Mouse (Mus musculus) kidney, adult 2 months (tissue): ENCODE results near the gene Nxf1. TPM values are rescaled to one million over a fixed set of nuclear protein-coding genes. Genes with fewer than 3 reads are reported as not detected.
A peak's percentile ranks its signal among the peaks of the same experiment; 100 is the strongest.
"Not testable (repeated sequence)": the region's sequence is repeated elsewhere in the genome, so short reads cannot be mapped to it uniquely, and the experiment has no call there.

ENCODE experiments used
- DNase-seq: peaks from one replicate; pipeline ENCODE4 v3.0.0; 2021
- H3K27ac ChIP-seq: fragments of 200-500 bp; 2 replicates; pipeline ENCODE4 v1.5.1; 2012; ENCODE audit warnings: low read depth, low read length, control low read depth, inconsistent platforms; ENCODE audit not compliant: insufficient read depth
- H3K27me3 ChIP-seq: fragments of 200-500 bp; replicated peaks from 2 replicates; pipeline ENCODE4 v1.6.1; 2012; ENCODE audit warnings: mild to moderate bottlenecking, moderate library complexity, low read length, inconsistent platforms; ENCODE audit not compliant: control insufficient read depth, insufficient read depth
- H3K36me3 ChIP-seq: fragments of 200-500 bp; 2 replicates; pipeline ENCODE4 v1.6.1; 2012; ENCODE audit warnings: mild to moderate bottlenecking, moderate library complexity, low read length, inconsistent platforms; ENCODE audit not compliant: control insufficient read depth, insufficient read depth
- H3K4me1 ChIP-seq: fragments of 200-500 bp; 2 replicates; pipeline ENCODE4 v1.6.1; 2011; ENCODE audit warnings: low read length; ENCODE audit not compliant: control insufficient read depth, insufficient read depth
- H3K4me3 ChIP-seq: fragments of 200-500 bp; 2 replicates; pipeline ENCODE4 v1.5.1; 2011; ENCODE audit warnings: mild to moderate bottlenecking, low read depth, low read length, control low read depth; ENCODE audit not compliant: insufficient read depth
- CTCF ChIP-seq: fragments of 200-500 bp; conservative IDR thresholded peaks from 2 replicates; pipeline ENCODE4 v1.5.1; 2011; ENCODE audit warnings: low read depth, mild to moderate bottlenecking, control low read depth, low read length, moderate library complexity, mixed read lengths; ENCODE audit not compliant: insufficient read depth, insufficient read length
- POLR2A ChIP-seq: fragments of 200-500 bp; IDR thresholded peaks from one replicate; pipeline ENCODE4 v1.6.1; 2011; ENCODE audit warnings: low read depth, low read length, control low read depth
- WGBS: fragments of 180-500 bp; shearing (Covaris S2); methylation state at CpG from one replicate; pipeline ENCODE4 v1.1.7; 2018; 5-methylcytosine and 5-hydroxymethylcytosine counted together
- polyA plus RNA-seq: library from polyadenylated mRNA; depleted of rRNA; stranded (reverse); fragments of >200 nt; gene quantifications from 2 replicates; pipeline ENCODE4 v1.2.3, GENCODE M21; 2012

The Nxf1 gene
- polyA plus RNA-seq, 1 experiment, result 89.7 TPM

DNA sequence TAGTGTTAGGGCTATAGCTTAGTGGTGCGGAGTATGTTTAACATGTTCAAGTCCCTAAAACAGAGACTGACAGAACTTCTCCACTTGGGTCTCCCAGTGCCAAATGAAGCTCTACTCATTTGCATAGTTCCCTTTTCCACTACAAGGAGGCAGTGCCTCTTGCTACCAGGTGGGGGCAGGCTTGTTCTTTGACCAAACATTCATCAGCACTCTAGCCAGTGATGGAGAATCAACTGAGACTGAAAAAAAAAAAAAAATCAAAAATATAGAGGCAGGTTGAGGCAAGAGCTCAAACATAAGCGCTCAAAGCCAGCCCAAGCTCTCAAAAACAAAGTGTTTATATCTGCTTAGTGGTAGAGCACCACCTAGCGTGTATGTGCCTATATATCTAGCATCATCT, 38.5 kb upstream of the Nxf1 start:
- WGBS, result 68% methylated on average over 3 of the region's 3 CpGs
- TF ChIP-seq POLR2A, result no peak
- TF ChIP-seq CTCF, result peak; percentile 85
- Histone ChIP-seq H3K4me1 (no peaks in the 10 kb centered on the region; the same call in 1 of the 2 replicates), H3K27ac (no peak overlapping the region), H3K4me3 (no peak overlapping the region), H3K27me3 (no peaks in the 10 kb centered on the region), H3K36me3 (no peaks in the 10 kb centered on the region)
- peak; percentile 76 for DNase-seq

DNA sequence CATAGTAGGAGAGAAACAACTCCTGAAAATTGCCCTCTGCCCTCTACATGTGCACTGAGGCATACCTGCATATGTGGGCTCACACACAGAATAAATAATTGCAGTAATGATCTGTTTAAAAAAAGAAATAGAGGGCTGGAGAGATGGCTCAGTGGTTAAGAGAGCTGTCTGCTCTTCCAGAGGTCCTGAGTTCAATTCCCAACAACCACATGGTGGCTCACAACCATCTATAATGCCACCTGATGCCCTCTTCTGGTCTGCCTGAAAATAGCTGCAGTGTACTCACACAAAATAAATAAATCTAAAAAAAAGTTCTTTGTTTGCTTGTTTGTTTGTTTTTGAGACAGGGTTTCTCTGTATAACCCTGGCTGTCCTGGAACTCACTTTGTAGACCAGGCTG, 37.8 kb upstream of the Nxf1 start:
- H3K36me3 ChIP-seq, DNase-seq, H3K27ac ChIP-seq, H3K4me1 ChIP-seq, H3K27me3 ChIP-seq, H3K4me3 ChIP-seq: not testable (repeated sequence)

GRCm38 (mm10) chr19:8721378-8721777, 35.5 kb upstream of the Nxf1 start:
- TF ChIP-seq CTCF (no peak), POLR2A (no peak)
- H3K27ac ChIP-seq, result no peak overlapping the region
- 66% methylated on average over 1 of the region's 1 CpGs for WGBS
- no peak overlapping the region for H3K4me3 ChIP-seq
- no peak for DNase-seq
- H3K36me3 ChIP-seq, result peaks cover 15% of the 10 kb centered on the region
- peaks cover 4% of the 10 kb centered on the region; the same call in 1 of the 2 replicates for H3K4me1 ChIP-seq
- no peaks in the 10 kb centered on the region for H3K27me3 ChIP-seq

- Histone ChIP-seq H3K27me3 (no peaks in the 10 kb centered on the region), H3K36me3 (peaks cover 19% of the 10 kb centered on the region), H3K4me1 (peaks cover 4% of the 10 kb centered on the region; the same call in 1 of the 2 replicates), H3K27ac (no peak overlapping the region), H3K4me3 (no peak overlapping the region)
- no peak for TF ChIP-seq POLR2A
- no peak for TF ChIP-seq CTCF
- no peak for DNase-seq
- WGBS, result 47% methylated on average over 4 of the region's 4 CpGs
These were observed 34.9 kb upstream of the Nxf1 start for GRCm38 (mm10) chr19:8722021-8722420.

DNA sequence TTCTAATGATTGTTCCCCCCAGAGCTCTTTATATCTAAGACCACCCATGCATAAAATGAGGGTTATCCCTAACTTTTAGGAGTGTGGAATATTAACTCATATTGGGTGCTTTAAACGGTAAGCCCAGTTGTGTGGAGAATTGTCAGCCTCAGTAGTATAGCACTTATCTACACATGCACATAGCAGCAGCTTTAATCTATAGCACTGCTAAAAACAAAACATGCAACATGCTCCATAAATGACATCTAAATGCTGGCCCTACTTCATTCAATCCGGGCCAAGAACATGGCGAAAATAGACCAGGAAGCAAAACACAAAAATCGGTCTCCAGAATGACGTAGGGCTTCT, 34.3 kb upstream of the Nxf1 start:
- Histone ChIP-seq H3K4me3 (peak overlapping the region; percentile 88), H3K27ac (peak overlapping the region; percentile 96), H3K4me1 (peaks cover 4% of the 10 kb centered on the region; the same call in 1 of the 2 replicates), H3K27me3 (no peaks in the 10 kb centered on the region), H3K36me3 (peaks cover 19% of the 10 kb centered on the region)
- no peak for DNase-seq
- under 1% methylated on average over 5 of the region's 5 CpGs for WGBS
- TF ChIP-seq CTCF, result no peak
- no peak for TF ChIP-seq POLR2A

- H3K36me3 ChIP-seq, result peaks cover 19% of the 10 kb centered on the region
- H3K27me3 ChIP-seq, result no peaks in the 10 kb centered on the region
- peak within 1 kb of the TSS; percentile 88 for H3K4me3 ChIP-seq
- peaks cover 4% of the 10 kb centered on the region; the same call in 1 of the 2 replicates for H3K4me1 ChIP-seq
- under 1% methylated on average over 50 of the region's 50 CpGs for WGBS
- peak within 1 kb of the TSS; percentile 96 for H3K27ac ChIP-seq
- TF ChIP-seq CTCF (no peak), POLR2A (peak; percentile 53)
- peak; percentile 98 for DNase-seq
These were observed 33.8 kb upstream of the Nxf1 start, which contains the start of gene Slc3a2 for GRCm38 (mm10) chr19:8722907-8723573. Slc3a2 (minus strand) TSS chr19:8723369.

DNA sequence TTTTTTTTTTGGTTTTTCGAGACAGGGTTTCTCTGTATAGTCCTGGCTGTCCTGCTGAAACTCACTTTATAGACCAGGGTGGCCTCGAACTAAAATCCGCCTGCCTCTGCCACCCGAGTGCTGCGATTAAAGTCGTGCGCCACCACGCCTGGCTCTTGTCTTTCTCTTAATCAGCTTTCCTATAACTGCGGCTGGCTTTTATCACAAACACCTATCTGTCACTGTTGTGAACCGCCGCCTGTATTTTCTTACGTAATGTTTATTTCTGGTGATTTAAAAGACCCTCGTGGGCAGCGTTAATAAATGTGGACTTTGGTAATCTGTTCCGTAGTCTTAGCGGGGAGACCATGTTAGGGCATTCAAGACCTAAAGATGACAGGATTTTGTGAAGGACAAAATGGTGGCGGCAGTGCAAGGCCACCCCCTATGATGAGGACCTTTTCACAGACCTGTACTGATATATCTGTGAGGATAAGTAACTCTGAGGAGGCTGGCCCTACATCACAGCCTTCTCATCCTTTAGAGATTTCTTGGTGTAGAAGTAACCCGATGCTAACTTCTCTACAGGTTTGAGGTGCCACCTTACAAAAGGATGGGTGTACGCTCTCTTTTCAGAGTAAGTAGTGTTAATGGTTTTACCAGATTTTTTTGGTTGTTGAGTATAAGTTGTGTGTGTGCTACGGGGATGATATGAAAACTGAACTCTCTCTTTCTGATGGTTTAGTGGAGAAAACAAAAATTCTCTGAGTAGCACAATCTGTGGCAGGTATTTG, 33.1 kb upstream of the Nxf1 start:
- Histone ChIP-seq H3K27me3 (no peaks in the 10 kb centered on the region), H3K27ac (peak overlapping the region; percentile 85), H3K4me1 (peaks cover 4% of the 10 kb centered on the region; the same call in 1 of the 2 replicates), H3K4me3 (peak overlapping the region; percentile 87), H3K36me3 (peaks cover 19% of the 10 kb centered on the region)
- TF ChIP-seq POLR2A, result no peak
- no peak for TF ChIP-seq CTCF
- no peak for DNase-seq
- 1% methylated on average over 20 of the region's 20 CpGs for WGBS
